Mouse (Mus musculus) urinary bladder, adult 2 months (tissue): ENCODE data around the gene Ppp1r15b. TPM values are rescaled to one million over a fixed set of nuclear protein-coding genes. Genes with fewer than 3 reads are reported as not detected.
A peak's percentile ranks its signal among the peaks of the same experiment; 100 is the strongest.

ENCODE experiments used
- DNase-seq: peaks from one replicate; pipeline ENCODE4 v3.0.0; 2022; ENCODE audit warnings: low spot score
- polyA plus RNA-seq: library from polyadenylated mRNA; depleted of rRNA; stranded (reverse); fragments of >200 nt; gene quantifications from 2 replicates; pipeline ENCODE4 v1.2.3, GENCODE M21; 2012

Gene Ppp1r15b
- polyA plus RNA-seq, 1 experiment = 30.9 TPM

DNA sequence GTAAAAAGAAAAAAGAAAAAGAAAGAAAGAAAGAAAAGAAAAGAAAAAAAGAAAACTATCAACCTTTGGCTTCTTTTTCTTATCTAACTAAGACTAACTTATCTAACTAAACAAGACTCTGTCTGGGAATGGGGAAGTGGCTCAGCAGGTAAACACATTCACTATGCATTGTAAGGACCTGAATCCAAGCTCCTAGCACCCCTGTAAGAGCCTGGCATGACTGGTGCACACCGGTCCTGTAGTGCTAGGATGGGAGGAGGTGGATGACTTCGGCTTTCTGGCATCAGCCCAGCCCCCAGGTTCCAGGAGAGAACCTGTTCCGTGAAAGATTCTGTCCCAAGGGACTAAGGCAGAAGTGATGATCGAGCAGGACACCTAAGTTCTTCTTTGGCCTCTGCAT is 30.6 kb downstream of the Ppp1r15b start:
- DNase-seq = no peak

DNA sequence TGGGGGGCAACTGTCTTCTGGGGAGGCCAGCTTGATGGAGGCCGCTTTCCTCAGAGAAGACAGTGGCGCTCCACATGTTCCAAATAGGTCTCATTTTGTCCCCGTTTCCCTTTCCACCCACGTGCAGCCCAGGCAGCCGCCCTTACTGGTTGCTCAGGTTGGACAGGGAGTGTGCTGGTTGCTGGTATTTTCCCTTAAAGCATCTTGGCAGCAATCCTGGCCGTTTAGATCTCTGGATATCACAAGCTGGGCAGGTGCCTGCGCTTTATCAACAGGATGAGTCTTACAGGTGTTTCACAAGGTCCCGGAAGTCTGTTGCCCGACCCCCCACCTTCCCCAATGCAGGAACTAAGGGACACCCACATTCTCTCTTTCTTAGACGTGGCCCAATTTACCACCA is 31.1 kb downstream of the Ppp1r15b start:
- DNase-seq = no peak

DNA sequence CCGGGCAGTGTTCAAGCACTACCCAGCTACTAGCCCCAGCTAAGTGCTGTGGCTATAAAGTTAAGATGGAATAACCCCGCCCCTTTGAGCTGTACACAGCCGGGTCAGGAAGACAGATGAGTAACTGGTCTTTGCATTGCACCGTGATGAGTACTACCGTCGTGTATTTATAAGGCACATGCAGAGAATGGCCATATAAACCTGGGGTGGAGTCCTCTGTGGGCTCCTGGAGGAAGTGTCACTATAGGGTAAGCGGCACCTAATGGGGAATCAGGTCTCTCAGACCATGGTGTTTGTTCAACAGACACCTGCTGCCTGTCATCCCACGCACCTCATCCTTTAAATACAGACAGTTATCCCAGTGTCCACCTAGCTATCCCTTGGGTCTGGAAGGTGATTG is 32.0 kb downstream of the Ppp1r15b start:
- no peak for DNase-seq

DNA sequence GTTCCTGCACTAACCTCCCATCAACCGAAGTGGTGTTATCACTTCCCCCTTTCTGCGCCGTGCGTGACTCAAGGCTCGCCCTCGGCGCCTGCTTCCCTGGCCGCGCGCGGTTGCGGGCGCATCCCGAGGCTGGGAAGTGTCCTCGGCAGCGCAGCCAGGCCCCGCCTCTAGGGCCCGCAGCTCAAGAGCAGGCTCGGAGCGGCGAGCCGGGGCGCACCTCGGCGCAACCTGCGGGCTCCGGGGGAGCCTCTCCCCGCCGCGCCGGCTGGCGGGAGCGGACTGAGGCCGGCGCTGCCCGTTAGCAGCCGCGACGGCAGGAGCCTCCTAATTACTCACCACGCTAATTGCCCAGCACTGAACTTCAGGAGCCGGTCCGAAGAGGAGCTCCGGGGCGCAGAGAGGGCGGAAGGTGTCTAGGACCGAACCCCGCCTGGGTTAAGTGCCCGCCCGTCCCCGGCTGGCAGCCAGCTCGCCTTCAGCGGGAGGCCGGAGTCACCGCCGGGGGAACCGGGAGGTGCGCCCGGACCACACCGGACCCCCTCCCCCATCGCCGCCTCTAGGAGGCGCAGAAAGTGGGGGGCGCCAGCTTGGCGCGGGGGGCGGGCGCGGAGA is 33.0 kb downstream of the Ppp1r15b start, which contains the start of gene Plekha6:
Gene Plekha6, plus strand, starts transcription at position 391 of the 612 bp plus-strand sequence.
- DNase-seq = peak; percentile 59

DNA sequence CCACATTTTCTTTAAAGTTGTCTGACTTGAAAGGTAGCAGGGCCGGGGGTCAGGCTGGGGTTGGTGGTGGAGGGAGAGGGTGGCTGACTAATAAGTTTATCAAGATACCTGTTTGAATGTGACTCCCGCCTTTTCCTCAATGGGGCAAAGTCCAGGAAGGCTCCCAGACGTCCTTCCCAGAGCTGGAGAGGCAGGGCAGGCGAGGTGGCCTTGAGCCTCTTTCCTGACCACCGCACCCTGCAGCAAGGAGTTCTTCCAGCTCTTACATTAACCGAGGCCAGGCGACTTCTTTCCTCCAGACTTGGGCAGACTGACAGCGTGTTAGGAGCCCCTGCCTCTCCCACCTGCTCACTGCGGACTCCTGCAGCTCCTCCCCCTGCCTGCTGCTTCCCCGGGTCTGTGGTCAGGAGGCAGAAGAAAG is 33.7 kb downstream of the Ppp1r15b start:
- DNase-seq = peak; percentile 40

DNA sequence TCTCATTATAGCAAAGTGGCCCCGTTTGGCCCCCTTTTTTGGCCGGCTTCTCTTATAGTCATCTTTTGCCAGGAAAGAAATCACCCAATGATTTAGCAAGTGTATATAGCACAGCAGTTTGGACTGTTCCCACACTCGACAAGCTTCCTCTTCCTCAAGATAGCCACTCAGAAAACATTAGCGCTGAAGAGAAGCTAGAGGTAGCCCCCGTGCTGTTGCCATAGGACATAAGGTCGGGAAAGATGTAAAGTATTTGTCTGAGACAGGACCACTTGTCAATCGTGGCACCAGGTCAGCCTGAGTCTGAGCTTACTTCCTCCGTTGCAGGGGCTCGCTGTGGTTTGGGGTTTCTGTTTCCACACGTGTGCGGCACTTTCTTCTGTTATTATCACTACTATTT is 34.2 kb downstream of the Ppp1r15b start:
- DNase-seq = no peak

DNA sequence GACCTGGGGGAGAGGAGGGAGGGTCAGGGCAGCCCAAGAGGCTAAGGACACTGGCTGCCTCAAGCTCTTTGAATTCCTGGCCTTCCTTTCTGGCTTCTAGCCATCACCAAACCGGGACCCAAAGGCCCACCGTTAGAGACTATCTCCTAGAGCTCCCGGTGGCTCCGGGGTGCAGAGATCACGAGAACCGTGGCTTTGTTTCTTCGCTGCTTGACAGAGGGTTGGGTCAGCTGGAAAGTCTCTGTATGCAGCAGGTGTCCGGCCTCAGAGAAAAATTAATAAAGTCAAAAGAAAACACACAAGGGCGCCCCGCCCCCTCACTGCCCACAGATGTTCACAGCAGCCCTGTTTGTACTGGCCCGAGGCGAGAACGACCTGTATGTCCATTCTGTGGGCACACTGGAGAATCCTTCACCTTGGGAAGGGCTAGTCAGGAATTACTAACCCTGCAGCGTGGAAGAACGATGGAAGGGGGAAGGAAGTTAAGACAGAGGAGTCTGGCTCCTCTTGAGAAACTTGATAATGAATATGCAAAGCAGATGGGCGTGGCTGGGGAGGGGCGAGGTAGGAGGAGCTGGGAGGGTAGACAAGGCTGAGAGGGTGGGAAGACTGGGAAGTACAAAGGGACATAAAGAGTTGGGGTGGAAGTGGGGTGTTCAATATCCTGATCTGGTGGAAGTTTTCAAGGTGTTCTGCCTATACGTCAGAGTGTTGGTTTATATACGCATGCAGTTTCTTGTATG is 37.5 kb downstream of the Ppp1r15b start:
- no peak for DNase-seq

DNA sequence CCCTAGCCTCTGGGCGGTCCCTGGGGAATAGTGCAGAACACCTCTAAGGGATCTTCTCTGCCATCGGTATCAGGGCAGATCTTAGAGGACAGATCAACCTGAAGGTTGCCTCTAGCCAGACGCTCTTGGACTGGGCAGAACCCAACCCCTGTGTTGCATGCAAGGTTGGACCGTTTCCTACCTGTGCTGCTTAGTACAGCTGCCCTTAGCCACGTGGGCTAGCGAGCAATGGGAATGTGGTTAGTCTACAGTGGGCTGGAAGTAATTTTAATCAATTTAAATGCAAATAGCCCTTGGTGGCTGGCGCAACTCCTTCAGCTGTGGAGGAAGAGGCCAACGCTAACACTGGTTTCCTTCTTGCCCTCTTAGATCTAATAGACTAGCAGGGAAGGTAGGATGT is 39.3 kb downstream of the Ppp1r15b start:
- DNase-seq = no peak

DNA sequence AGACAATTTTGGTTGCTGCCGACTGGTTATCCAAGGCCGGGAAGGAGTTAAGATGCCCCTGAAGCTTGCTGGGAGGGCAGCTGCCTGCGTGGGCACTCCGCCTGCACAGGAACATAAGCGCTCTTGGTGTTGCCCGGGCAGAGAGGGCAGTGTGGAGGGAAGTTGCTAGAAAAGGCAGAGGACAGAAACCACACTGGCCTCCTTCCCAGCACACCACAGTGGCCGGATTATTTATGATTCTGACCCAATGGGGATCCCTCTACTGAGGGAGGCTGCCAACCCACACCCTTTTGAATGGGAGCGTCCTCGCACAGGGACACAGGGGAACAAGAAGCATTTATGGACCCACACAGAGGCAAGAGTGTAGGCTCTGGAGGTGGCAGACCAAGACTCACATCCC is 40.4 kb downstream of the Ppp1r15b start:
- DNase-seq = no peak

DNA sequence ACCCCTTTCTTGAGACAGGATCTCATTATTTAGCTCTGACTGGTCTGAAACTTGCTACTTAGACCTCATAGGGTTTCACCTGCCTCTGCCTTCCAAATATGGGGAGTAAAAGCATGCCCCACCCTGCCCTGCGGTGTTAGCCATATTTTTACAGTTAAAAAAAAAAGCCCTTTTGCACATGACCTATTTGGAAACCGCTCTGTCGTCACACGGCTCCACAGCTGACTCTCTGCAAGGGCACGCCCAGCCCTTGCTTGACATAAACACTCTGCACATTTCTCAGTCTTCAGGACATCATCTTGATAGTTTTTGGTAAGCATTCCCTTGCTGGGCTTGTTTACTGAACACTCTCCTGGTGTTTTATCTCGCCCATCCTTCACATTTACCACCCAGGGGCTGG is 44.2 kb downstream of the Ppp1r15b start:
- DNase-seq = no peak

DNA sequence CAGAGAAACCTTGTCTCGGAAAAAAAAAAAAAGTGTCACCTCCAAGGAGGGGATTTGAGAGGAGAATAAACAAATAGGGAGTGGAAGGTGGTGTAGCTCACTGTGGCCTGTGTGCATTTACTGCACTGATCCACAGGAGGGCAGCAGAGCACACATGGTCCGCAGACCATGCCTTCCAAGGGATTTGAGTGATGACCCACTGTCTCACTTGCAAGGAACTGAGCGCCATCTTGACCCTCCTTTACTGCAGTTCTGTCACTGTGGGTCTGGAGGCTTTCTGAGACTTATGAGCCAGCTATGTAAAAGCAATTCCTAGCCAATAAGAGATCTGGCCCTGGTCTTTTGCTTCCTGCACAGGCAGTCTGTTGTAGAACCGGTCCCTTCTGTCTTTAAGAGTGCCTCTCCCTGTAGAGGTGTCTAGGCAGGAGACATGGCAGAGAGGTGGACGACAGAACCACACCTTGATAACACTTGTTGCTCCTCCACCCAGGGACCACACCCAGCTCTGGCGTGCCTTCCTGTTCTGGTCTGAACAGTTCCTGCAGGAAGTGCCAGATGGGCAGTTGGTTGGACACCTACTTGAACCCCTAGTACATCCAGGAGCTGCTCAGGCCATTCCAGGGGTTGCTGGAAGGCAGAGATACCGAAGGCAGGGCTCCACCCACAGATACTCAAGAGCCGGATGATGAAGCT is 46.7 kb downstream of the Ppp1r15b start:
- DNase-seq = no peak

DNA sequence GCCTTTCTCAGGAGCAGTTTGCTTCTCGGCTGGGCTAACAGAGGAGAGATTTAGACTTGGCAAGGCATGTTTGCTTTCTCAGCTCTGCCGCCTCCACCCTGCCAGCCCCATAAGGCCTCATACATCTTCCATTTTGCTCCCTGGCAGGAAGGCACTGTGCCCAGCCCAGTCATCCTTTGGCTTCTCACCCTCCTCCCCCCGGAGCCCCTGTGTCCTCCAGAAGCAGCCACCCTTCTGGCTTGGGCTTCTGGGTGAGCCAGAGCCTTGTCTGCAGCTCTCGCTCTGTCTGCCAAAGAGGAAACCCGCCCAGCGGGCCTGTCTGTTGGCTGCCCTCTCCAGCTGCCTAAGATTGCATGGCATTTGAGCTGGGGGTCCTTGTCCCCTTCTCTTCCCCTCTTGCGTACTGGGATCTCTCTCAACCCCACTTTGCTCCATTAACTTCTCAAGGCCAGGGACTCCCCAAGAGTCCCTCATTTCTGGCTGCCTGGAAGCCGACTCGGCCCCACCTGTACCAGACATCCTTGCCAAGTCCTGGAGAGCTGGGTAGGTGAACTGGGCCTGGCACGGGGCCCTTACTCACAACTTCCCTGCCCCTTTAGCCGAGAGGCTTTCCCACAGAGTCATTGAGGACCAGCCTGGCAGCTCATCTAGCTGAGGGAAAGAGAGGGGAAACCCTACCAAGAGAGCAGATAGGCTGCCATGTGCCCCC is 47.9 kb downstream of the Ppp1r15b start:
- no peak for DNase-seq

DNA sequence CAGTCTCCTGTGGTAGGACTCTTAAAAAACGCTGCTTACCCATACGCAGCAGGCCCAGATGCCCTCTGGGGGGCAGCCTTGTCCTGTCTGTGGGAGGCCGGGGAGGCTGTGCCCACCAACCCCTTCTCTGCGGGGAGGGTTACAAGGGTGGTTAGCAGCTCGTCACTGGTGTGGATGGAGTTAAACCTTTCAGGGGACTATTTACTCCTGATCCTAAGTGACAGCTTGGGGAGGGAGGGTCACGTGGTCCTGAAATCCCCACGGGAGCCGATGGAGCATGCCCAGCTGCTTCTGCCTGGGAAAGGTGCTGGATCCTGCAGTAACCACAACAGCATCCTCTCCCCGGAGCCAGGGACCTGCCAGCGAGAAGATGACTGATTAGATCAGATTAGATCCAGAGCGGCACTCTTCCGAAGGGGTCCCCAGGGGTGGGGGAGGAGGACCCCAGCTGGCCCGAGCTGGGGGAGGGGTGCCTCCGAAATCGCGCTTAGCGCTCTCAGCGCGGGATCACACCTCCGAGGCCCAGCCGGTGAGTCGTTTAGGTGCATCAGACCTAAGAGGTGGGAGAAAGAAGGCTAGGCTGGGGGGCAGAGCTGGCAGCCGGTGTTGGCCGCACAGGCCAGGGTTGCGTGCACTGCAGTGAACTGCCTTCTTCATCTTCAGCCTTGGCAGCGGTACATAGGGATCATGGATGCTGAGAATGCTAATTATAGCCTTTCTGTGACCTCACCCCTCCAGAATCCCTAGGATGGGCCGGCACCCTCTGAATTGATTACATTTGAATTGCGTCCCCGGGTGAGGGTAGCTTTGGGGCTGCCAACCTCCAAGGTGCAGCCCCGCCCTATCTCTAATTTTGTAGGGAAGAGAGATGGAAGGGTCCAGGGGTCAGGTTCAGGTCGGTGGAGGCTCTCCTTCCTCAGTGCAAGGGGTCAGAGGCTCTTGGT is 50.4 kb downstream of the Ppp1r15b start:
- no peak for DNase-seq

DNA sequence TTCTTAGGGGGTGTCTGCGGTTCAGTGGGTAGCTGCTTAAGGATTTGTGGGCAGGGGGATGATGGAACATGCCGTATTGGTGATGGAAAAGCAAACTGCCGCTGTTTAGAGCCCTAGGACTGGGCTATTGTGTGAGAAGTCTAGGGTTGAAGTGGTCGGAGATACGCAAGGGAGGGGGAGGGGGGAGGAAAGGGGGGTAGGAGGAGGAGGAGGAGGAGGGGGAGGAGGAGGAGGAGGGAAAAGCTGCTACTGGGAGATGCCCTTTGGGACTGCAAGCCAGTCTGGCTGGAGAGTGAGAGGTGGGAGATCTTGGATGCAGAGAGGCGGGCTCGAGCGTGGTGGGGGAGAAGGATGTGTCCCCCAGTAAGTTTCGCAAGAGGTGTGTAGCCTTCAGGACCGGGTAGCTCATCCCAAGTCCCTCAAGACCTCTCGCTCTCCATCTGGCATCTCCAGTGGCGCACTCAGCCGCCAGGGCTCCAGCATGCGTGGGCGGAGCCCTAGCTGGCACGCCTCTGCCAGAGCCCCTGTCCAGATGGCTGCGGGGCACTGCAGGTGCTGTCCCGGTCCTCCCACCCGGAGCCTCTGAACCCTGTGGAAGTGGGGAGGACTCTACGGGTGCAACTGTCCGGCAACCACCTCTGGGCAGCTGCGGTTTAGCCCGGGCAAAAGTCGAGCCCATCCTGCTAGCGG is 51.2 kb downstream of the Ppp1r15b start:
- no peak for DNase-seq

DNA sequence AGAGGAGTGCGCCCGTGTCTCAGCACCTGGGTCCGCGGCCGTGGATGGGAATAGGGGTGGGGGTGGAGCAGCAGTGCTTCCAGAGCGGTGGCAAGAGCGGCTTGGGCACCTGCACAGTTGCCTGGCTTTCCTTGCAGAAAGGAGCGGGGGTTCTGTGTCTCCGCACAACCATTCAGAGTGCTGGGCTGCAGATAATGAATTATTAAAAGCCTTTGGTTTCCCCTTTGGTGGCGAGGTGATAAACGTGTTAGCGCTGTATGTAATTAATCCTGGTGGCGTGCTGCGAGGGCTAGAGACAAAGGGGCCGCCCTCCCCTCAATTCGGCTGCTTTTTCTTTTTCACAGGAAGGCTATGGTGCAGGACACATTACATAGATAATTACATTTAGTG is 51.8 kb downstream of the Ppp1r15b start:
- no peak for DNase-seq

DNA sequence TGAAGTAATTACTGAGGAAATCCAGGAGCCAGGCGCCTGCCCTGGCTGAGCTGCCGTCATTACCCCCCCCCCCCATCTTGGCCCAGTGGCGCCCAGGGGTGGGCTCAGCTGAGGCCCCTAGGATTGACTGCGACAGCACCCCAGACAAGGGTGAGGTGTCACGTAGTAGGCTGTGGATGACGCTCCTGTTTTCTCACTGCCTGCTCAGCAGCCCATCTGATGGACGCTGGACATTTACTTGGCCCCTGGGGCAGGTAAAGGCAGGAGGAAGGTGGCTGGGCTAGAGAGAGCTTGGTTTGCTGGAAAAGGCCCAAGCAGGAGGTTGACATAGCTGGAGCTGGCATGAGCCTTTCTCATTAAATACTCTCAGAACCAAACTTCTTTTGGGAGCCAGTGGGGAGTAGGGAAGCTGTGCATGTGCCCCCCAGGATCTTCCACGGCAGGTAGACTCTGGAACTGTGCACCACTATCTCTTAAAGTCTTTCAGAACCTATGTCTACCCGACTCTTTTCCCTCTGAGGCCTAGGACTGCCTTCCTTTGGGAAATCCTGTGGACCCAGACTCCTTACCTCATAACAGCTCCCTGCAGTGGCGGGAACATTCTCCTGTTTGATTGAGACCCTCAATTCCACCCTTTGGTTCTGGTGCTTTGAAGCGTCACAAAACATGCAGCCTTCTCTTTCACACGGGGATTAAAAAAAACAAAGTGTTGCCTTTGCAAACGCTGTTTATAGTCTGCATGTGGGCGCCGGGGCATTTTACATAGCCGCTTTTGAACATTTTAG is 52.4 kb downstream of the Ppp1r15b start:
- no peak for DNase-seq

DNA sequence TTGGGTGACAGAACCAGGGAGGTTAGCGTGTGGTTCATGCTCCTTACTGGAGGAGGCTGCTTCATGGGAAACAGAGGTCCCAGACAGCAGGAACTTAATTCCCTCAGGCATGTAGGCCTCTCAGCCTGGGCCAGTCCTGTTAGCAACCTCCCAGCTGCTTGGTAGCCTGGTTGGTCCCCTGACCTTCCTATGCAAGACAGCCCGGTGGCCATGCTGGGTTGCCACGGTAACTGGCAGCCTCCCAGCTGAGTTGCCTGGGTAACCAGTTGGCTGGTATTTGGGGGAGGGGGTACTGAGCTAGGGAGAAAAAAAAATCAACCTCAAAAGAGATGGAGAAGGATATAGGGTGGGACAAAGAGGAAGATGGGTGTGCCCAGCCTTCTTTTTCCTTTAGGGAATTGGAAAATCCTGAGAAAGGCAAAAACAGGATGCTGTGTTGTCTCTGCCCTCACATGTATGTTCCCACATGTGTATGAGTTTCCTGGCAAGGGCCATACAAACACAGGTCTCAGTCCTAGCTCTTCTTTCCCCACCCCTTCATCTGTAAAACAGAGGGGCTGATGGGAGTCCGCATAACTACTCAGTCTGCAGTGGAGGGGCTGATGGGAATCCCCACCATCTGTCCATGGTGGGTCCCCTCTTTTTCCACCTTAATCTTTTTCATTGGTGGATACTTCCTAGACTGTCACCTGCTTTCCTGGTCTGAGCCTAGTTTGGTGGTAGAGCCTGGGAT is 57.2 kb downstream of the Ppp1r15b start:
- DNase-seq = no peak

DNA sequence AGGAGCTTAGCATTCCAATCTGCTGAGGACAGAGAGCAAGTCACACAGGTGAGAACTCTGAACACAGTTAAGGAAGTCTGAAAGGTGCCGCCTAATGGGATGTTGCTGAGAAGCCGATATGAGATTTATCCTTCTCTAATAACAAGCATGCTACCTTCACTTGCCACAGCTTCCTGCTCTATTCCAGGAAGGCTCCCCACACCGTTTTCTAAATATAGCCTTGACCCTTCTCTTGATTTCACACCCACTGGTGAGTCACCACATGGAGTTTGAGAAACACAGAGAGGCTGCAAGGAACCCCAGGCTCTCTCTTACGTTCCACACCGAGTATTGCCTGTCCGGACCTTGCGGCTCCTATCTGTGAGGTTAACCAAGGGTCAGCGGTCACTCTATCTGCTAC is 57.8 kb downstream of the Ppp1r15b start:
- DNase-seq = no peak
